Mouse (Mus musculus) naive thymus-derived CD4-positive, alpha-beta T cell, adult 5 months (primary cell): Measurements from ENCODE around the gene Gpr4. TPM values are rescaled to one million over a fixed set of nuclear protein-coding genes. Genes with fewer than 3 reads are reported as not detected.

Experiments used
- polyA plus RNA-seq: library from polyadenylated mRNA; unstranded; fragments of 100-300 nt; shearing (Covaris generic); gene quantifications from one replicate; pipeline ENCODE4 v1.2.1, GENCODE M21; 2017

Gene Gpr4
- polyA plus RNA-seq: 0.16 TPM

GRCm38 (mm10) chr7:19211996-19212755, at the start of gene Gpr4:
Gpr4 (plus strand) TSS chr7:19212538.

GRCm38 (mm10) chr7:19165656-19166423, 46.5 kb upstream of the Gpr4 start, which contains the start of gene Gipr:
Gipr (minus strand) TSS chr7:19166127.

GRCm38 (mm10) chr7:19175708-19176515, 36.4 kb upstream of the Gpr4 start, which contains the start of gene Eml2:
Eml2 (plus strand) TSS chr7:19176421.

GRCm38 (mm10) chr7:19227883-19228792, 15.8 kb downstream of the Gpr4 start, which contains the start of gene Opa3:
Opa3 (plus strand) TSS chr7:19228334.

GRCm38 (mm10) chr7:19271238-19272172, 59.2 kb downstream of the Gpr4 start, which contains the start of gene Vasp:
Vasp (minus strand) TSS chr7:19271817.

Other genes with a start within 250 kb of the Gpr4 start
- not detected for gene Nanos2, start 225.1 kb upstream of the Gpr4 start, polyA plus RNA-seq
- 5.7 TPM for gene Mypop, start 221.3 kb upstream of the Gpr4 start, polyA plus RNA-seq
- 40.1 TPM for gene Irf2bp1, start 208.5 kb upstream of the Gpr4 start, polyA plus RNA-seq
- gene Foxa3, start 189.0 kb upstream of the Gpr4 start, polyA plus RNA-seq: not detected
- 23.5 TPM for gene Sympk, start 188.2 kb upstream of the Gpr4 start, polyA plus RNA-seq
- not detected for gene Rsph6a, start 157.8 kb upstream of the Gpr4 start, polyA plus RNA-seq
- gene Dmwd, start 136.3 kb upstream of the Gpr4 start, polyA plus RNA-seq: not detected
- not detected for gene Dmpk, start 128.7 kb upstream of the Gpr4 start, polyA plus RNA-seq
- not detected for gene Six5, start 117.9 kb upstream of the Gpr4 start, polyA plus RNA-seq
- not detected for gene Gm4969, start 94.2 kb upstream of the Gpr4 start, polyA plus RNA-seq
- 11.7 TPM for gene Fbxo46, start 92.7 kb upstream of the Gpr4 start, polyA plus RNA-seq
- 11.9 TPM for gene Qpctl, start 63.2 kb upstream of the Gpr4 start, polyA plus RNA-seq
- gene Snrpd2, start 62.8 kb upstream of the Gpr4 start, polyA plus RNA-seq: 31.4 TPM
- not detected for gene Gipr, start 46.4 kb upstream of the Gpr4 start, polyA plus RNA-seq
- 14.0 TPM for gene Eml2, start 36.1 kb upstream of the Gpr4 start, polyA plus RNA-seq
- gene Opa3, start 15.8 kb downstream of the Gpr4 start, polyA plus RNA-seq: 47.3 TPM
- gene Vasp, start 59.3 kb downstream of the Gpr4 start, polyA plus RNA-seq: 193 TPM
- gene Ppm1n, start 67.5 kb downstream of the Gpr4 start, polyA plus RNA-seq: not detected
- gene Rtn2, start 70.1 kb downstream of the Gpr4 start, polyA plus RNA-seq: not detected
- gene Fosb, start 97.5 kb downstream of the Gpr4 start, polyA plus RNA-seq: 7.9 TPM
- gene Ercc1, start 132.2 kb downstream of the Gpr4 start, polyA plus RNA-seq: 67.3 TPM
- gene Cd3eap, start 146.9 kb downstream of the Gpr4 start, polyA plus RNA-seq: 9.8 TPM
- 0.25 TPM for gene Ppp1r13l, start 147.2 kb downstream of the Gpr4 start, polyA plus RNA-seq
- 9.8 TPM for gene Ercc2, start 169.5 kb downstream of the Gpr4 start, polyA plus RNA-seq
- gene Klc3, start 191.6 kb downstream of the Gpr4 start, polyA plus RNA-seq: 11.8 TPM
- gene Ckm, start 192.2 kb downstream of the Gpr4 start, polyA plus RNA-seq: not detected
- gene Mark4, start 246.3 kb downstream of the Gpr4 start, polyA plus RNA-seq: 8.7 TPM